Mouse (Mus musculus) myocyte (in vitro differentiated cells): Measurements from ENCODE around the gene Rapgef5. TPM values are rescaled to one million over a fixed set of nuclear protein-coding genes. Genes with fewer than 3 reads are reported as not detected.

ENCODE experiments used
- H3K27me3 ChIP-seq: one replicate; pipeline ENCODE4 v1.6.1; 2011; ENCODE audit not compliant: control insufficient read depth, insufficient read depth, insufficient read length
- H3K36me3 ChIP-seq: one replicate; pipeline ENCODE4 v1.6.1; 2011; ENCODE audit not compliant: control insufficient read depth, insufficient read depth
- H3K4me2 ChIP-seq: one replicate; pipeline ENCODE4 v1.6.1; 2011; ENCODE audit warnings: low read depth, control low read depth
- H3K4me3 ChIP-seq: one replicate; pipeline ENCODE4 v1.5.1; 2011; ENCODE audit warnings: mild to moderate bottlenecking, control low read depth, moderate library complexity
- H3K79me2 ChIP-seq: one replicate; pipeline ENCODE4 v1.6.1; 2011; ENCODE audit not compliant: control insufficient read depth, insufficient read depth
- H3ac ChIP-seq: one replicate; pipeline ENCODE4 v1.6.1; 2011; ENCODE audit not compliant: control insufficient read depth, insufficient read length
- CEBPB ChIP-seq: IDR thresholded peaks from 2 replicates; pipeline ENCODE4 v1.6.1; 2011; ENCODE audit warnings: mild to moderate bottlenecking, moderate library complexity; ENCODE audit not compliant: poor library complexity, insufficient read depth, severe bottlenecking
- E2F4 ChIP-seq: IDR thresholded peaks from one replicate; pipeline ENCODE4 v1.6.1; 2011; ENCODE audit warnings: mild to moderate bottlenecking, control low read depth, moderate library complexity; ENCODE audit not compliant: insufficient read depth
- MAX ChIP-seq: IDR thresholded peaks from one replicate; pipeline ENCODE4 v1.6.1; 2011; ENCODE audit warnings: low read depth, mild to moderate bottlenecking, control low read depth
- MYOD1 ChIP-seq, 3 experiments: IDR thresholded peaks; one replicate each; pipeline ENCODE4 v1.6.1; 2011; ENCODE audit warnings: control low read depth in 2 of 3, low read depth in 2 of 3, mild to moderate bottlenecking in 2 of 3, moderate library complexity in 1 of 3; ENCODE audit not compliant: insufficient read length in 2 of 3, control insufficient read depth in 1 of 3
- MYOG ChIP-seq, 3 experiments: IDR thresholded peaks; one replicate each; pipeline ENCODE4 v1.6.1; 2011; ENCODE audit warnings: control low read depth in 2 of 3, low read depth in 2 of 3, mild to moderate bottlenecking in 2 of 3; ENCODE audit not compliant: insufficient read length in 2 of 3, control insufficient read depth in 1 of 3, insufficient read depth in 1 of 3
- POLR2A ChIP-seq: IDR thresholded peaks from one replicate; pipeline ENCODE4 v1.6.1; 2011; ENCODE audit warnings: low read depth, mild to moderate bottlenecking, control low read depth, moderate library complexity; ENCODE audit not compliant: insufficient read length
- POLR2AphosphoS2 ChIP-seq: IDR thresholded peaks from one replicate; pipeline ENCODE4 v1.6.1; 2011; ENCODE audit warnings: low read depth, control low read depth; ENCODE audit not compliant: insufficient read length
- REST ChIP-seq: IDR thresholded peaks from one replicate; pipeline ENCODE4 v1.6.1; 2011; ENCODE audit warnings: mild to moderate bottlenecking, control low read depth, moderate library complexity; ENCODE audit not compliant: insufficient read depth, insufficient read length
- SRF ChIP-seq: IDR thresholded peaks from one replicate; pipeline ENCODE4 v1.6.1; 2011; ENCODE audit warnings: low read depth; ENCODE audit not compliant: control insufficient read depth, insufficient read length
- TCF12 ChIP-seq: IDR thresholded peaks from one replicate; pipeline ENCODE4 v1.6.1; 2011; ENCODE audit warnings: mild to moderate bottlenecking, control low read depth; ENCODE audit not compliant: poor library complexity, insufficient read depth, severe bottlenecking
- TCF3 ChIP-seq: IDR thresholded peaks from one replicate; pipeline ENCODE4 v1.6.1; 2011; ENCODE audit warnings: low read depth, control low read depth; ENCODE audit not compliant: insufficient read length
- USF1 ChIP-seq: IDR thresholded peaks from one replicate; pipeline ENCODE4 v1.6.1; 2011; ENCODE audit warnings: low read depth, mild to moderate bottlenecking, control low read depth, moderate library complexity
- polyA plus RNA-seq: library from polyadenylated mRNA; unstranded; fragments of >200 nt; fragmentation: generic; extraction: Trizol; gene quantifications from one replicate; pipeline ENCODE4 v1.2.1, GENCODE M21; 2012; ENCODE audit warnings: missing spikeins

The Rapgef5 gene
- polyA plus RNA-seq, 1 experiment: 0.01 TPM

DNA sequence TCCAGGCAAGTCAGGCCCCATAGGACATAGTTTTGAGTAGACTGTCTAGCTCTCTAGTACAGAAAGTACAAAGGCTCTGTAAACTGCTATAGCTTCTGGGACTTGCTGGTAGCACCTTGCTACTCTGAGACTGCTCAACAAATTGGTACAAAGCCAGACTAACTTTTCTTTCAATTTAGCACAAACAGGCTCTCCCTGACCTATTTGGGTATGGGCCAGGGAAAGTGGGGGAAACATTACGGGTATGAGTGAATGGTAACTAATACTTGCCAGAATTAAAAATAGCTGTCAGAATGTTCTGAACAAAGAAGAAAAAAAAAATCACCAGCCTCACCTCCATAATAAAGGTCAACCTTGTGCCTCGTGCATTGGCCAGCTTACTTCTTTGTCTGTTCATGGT lies 24.1 kb downstream of the Rapgef5 start:
- no peaks in the 10 kb centered on the region for H3K36me3 ChIP-seq
- H3K4me3 ChIP-seq: no peak overlapping the region
- H3K79me2 ChIP-seq: no peaks in the 10 kb centered on the region
- no peak for TF ChIP-seq TCF12
- TF ChIP-seq E2F4: no peak
- no peak overlapping the region for H3ac ChIP-seq
- H3K27me3 ChIP-seq: no peaks in the 10 kb centered on the region
- H3K4me2 ChIP-seq: no peak overlapping the region

- TF ChIP-seq REST (no peak), POLR2AphosphoS2 (no peak), USF1 (no peak), TCF3 (no peak), MYOD1 (IDR thresholded peaks at IDR 0.05; ENCODE audit: control insufficient read depth in 1 of 3, insufficient read length in 2 of 3, low read depth in 2 of 3) (no peak), E2F4 (no peak), SRF (no peak), CEBPB (no peak), TCF12 (no peak), POLR2A (no peak), MAX (no peak), MYOG (IDR thresholded peaks at IDR 0.05; ENCODE audit: control insufficient read depth in 1 of 3, insufficient read depth in 1 of 3, insufficient read length in 2 of 3, low read depth in 2 of 3) (no peak)
- H3K79me2 ChIP-seq: no peaks in the 10 kb centered on the region
- H3ac ChIP-seq: no peak overlapping the region
- no peak overlapping the region for H3K4me2 ChIP-seq
- H3K4me3 ChIP-seq: no peak overlapping the region
- H3K36me3 ChIP-seq: no peaks in the 10 kb centered on the region
- H3K27me3 ChIP-seq: no peaks in the 10 kb centered on the region
Observed at GRCm38 (mm10) chr12:117545277-117545676, 29.0 kb downstream of the Rapgef5 start.

- Histone ChIP-seq H3K27me3 (no peaks in the 10 kb centered on the region), H3K4me3 (no peak overlapping the region), H3K36me3 (no peaks in the 10 kb centered on the region), H3K4me2 (no peak overlapping the region), H3K79me2 (no peaks in the 10 kb centered on the region), H3ac (no peak overlapping the region)
- TF ChIP-seq SRF (no peak), USF1 (no peak), E2F4 (no peak), MYOG (IDR thresholded peaks at IDR 0.05; ENCODE audit: control insufficient read depth in 1 of 3, insufficient read depth in 1 of 3, insufficient read length in 2 of 3, low read depth in 2 of 3) (no peak)
Observed at GRCm38 (mm10) chr12:117553353-117553752, 37.1 kb downstream of the Rapgef5 start.

GRCm38 (mm10) chr12:117554612-117555063 lies 38.4 kb downstream of the Rapgef5 start:
- TF ChIP-seq CEBPB (no peak), MYOG (IDR thresholded peaks at IDR 0.05; ENCODE audit: control insufficient read depth in 1 of 3, insufficient read depth in 1 of 3, insufficient read length in 2 of 3, low read depth in 2 of 3) (no peak), POLR2A (no peak), MYOD1 (IDR thresholded peaks at IDR 0.05; ENCODE audit: control insufficient read depth in 1 of 3, insufficient read length in 2 of 3, low read depth in 2 of 3) (no peak), TCF12 (no peak), MAX (no peak)
- Histone ChIP-seq H3K4me2 (no peak overlapping the region), H3K27me3 (no peaks in the 10 kb centered on the region)

DNA sequence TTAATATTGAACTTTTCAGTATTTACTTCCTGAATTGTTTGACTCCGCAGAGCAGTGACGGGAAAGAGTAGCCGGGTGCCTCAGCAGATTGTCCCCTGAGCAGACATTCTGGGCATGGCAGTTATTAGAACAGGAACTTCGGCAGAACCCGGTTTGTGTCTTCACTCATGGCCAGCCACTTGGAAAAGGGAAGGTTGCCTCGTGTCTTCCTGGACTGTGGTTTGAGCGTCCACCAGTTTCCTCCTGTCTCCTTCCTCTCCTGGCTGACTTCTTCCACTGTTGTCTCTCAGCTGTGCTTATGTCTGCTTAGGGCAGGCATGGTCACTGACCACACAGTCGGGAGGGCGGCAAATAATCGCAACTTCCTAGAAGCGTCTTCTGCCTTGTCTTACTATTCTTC lies 44.2 kb downstream of the Rapgef5 start:
- Histone ChIP-seq H3K4me3 (no peak overlapping the region), H3K79me2 (no peaks in the 10 kb centered on the region), H3K36me3 (no peaks in the 10 kb centered on the region), H3ac (no peak overlapping the region), H3K4me2 (no peak overlapping the region), H3K27me3 (no peaks in the 10 kb centered on the region)
- TF ChIP-seq TCF3 (no peak), E2F4 (no peak), REST (no peak), SRF (no peak), MAX (no peak), TCF12 (no peak), MYOG (IDR thresholded peaks at IDR 0.05; ENCODE audit: control insufficient read depth in 1 of 3, insufficient read depth in 1 of 3, insufficient read length in 2 of 3, low read depth in 2 of 3) (no peak), CEBPB (no peak), MYOD1 (IDR thresholded peaks at IDR 0.05; ENCODE audit: control insufficient read depth in 1 of 3, insufficient read length in 2 of 3, low read depth in 2 of 3) (no peak), POLR2AphosphoS2 (no peak), POLR2A (no peak), USF1 (no peak)

More at GRCm38 (mm10) chr12:117554612-117555063, 38.4 kb downstream of the Rapgef5 start:
- Histone ChIP-seq H3ac (no peak overlapping the region), H3K36me3 (no peaks in the 10 kb centered on the region), H3K4me3 (no peak overlapping the region), H3K79me2 (no peaks in the 10 kb centered on the region)
